Mouse (Mus musculus): Measurements from ENCODE around the gene Ssh1.

Ssh1 gene

GRCm38 (mm10) chr5:113947280-113947679, 46.4 kb downstream of the Ssh1 start:
- in situ Hi-C loops (cut with MboI; ENCODE audit: low pct_unique_long_range_greater_than_20kb in 1 of 2, low sequenced_read_pairs in 2 of 2, unreplicated experiment in 1 of 2): loop anchor here in 1 of 2 experiments (5.0 kb wide), 1 partner anchor 100 kb away; no protein-coding TSS in a partner anchor

- in situ Hi-C loops (cut with MboI; ENCODE audit: low pct_unique_long_range_greater_than_20kb in 1 of 2, low sequenced_read_pairs in 2 of 2, unreplicated experiment in 1 of 2): loop anchor here in 1 of 2 experiments (5.0 kb wide), 1 partner anchor 102 kb away; no protein-coding TSS in a partner anchor
Measured at GRCm38 (mm10) chr5:113945126-113945525, 48.6 kb downstream of the Ssh1 start.

GRCm38 (mm10) chr5:113943328-113943727, 50.4 kb downstream of the Ssh1 start:
- in situ Hi-C loops (cut with MboI; ENCODE audit: low pct_unique_long_range_greater_than_20kb in 1 of 2, low sequenced_read_pairs in 2 of 2, unreplicated experiment in 1 of 2): no loop called here

GRCm38 (mm10) chr5:113942580-113942979, 51.1 kb downstream of the Ssh1 start:
- in situ Hi-C loops (cut with MboI; ENCODE audit: low pct_unique_long_range_greater_than_20kb in 1 of 2, low sequenced_read_pairs in 2 of 2, unreplicated experiment in 1 of 2): no loop called here

GRCm38 (mm10) chr5:113939263-113939900, 54.3 kb downstream of the Ssh1 start:
- in situ Hi-C loops (cut with MboI; ENCODE audit: low pct_unique_long_range_greater_than_20kb in 1 of 2, low sequenced_read_pairs in 2 of 2, unreplicated experiment in 1 of 2): no loop called here

GRCm38 (mm10) chr5:113937650-113938049, 56.0 kb downstream of the Ssh1 start:
- in situ Hi-C loops (cut with MboI; ENCODE audit: low pct_unique_long_range_greater_than_20kb in 1 of 2, low sequenced_read_pairs in 2 of 2, unreplicated experiment in 1 of 2): no loop called here

GRCm38 (mm10) chr5:113933889-113934288, 59.8 kb downstream of the Ssh1 start:
- in situ Hi-C loops (cut with MboI; ENCODE audit: low pct_unique_long_range_greater_than_20kb in 1 of 2, low sequenced_read_pairs in 2 of 2, unreplicated experiment in 1 of 2): loop anchor here in 1 of 2 experiments (5.0 kb wide), 1 partner anchor 82 kb away; no protein-coding TSS in a partner anchor

- in situ Hi-C loops (cut with MboI; ENCODE audit: low pct_unique_long_range_greater_than_20kb in 1 of 2, low sequenced_read_pairs in 2 of 2, unreplicated experiment in 1 of 2): loop anchor here in 1 of 2 experiments (5.0 kb wide), 1 partner anchor 81 kb away; no protein-coding TSS in a partner anchor
Measured at GRCm38 (mm10) chr5:113933480-113933879, 60.2 kb downstream of the Ssh1 start.

GRCm38 (mm10) chr5:113932310-113932709, 61.4 kb downstream of the Ssh1 start:
- in situ Hi-C loops (cut with MboI; ENCODE audit: low pct_unique_long_range_greater_than_20kb in 1 of 2, low sequenced_read_pairs in 2 of 2, unreplicated experiment in 1 of 2): loop anchor here in 1 of 2 experiments (5.0 kb wide), 1 partner anchor 80 kb away; no protein-coding TSS in a partner anchor

- in situ Hi-C loops (cut with MboI; ENCODE audit: low pct_unique_long_range_greater_than_20kb in 1 of 2, low sequenced_read_pairs in 2 of 2, unreplicated experiment in 1 of 2): loop anchor here in 1 of 2 experiments (5.0 kb wide), 1 partner anchor 79 kb away; no protein-coding TSS in a partner anchor
Measured at GRCm38 (mm10) chr5:113930648-113931609, 62.8 kb downstream of the Ssh1 start.

GRCm38 (mm10) chr5:113929950-113930647, 63.6 kb downstream of the Ssh1 start:
- in situ Hi-C loops (cut with MboI; ENCODE audit: low pct_unique_long_range_greater_than_20kb in 1 of 2, low sequenced_read_pairs in 2 of 2, unreplicated experiment in 1 of 2): loop anchor here in 1 of 2 experiments (5.0 kb wide), 1 partner anchor 78 kb away; no protein-coding TSS in a partner anchor

GRCm38 (mm10) chr5:113929526-113929925, 64.2 kb downstream of the Ssh1 start:
- in situ Hi-C loops (cut with MboI; ENCODE audit: low pct_unique_long_range_greater_than_20kb in 1 of 2, low sequenced_read_pairs in 2 of 2, unreplicated experiment in 1 of 2): no loop called here

GRCm38 (mm10) chr5:113924608-113925007, 69.1 kb downstream of the Ssh1 start:
- in situ Hi-C loops (cut with MboI; ENCODE audit: low pct_unique_long_range_greater_than_20kb in 1 of 2, low sequenced_read_pairs in 2 of 2, unreplicated experiment in 1 of 2): no loop called here

GRCm38 (mm10) chr5:113921310-113922166, 72.2 kb downstream of the Ssh1 start:
- in situ Hi-C loops (cut with MboI; ENCODE audit: low pct_unique_long_range_greater_than_20kb in 1 of 2, low sequenced_read_pairs in 2 of 2, unreplicated experiment in 1 of 2): no loop called here

GRCm38 (mm10) chr5:113919060-113919459, 74.6 kb downstream of the Ssh1 start:
- in situ Hi-C loops (cut with MboI; ENCODE audit: low pct_unique_long_range_greater_than_20kb in 1 of 2, low sequenced_read_pairs in 2 of 2, unreplicated experiment in 1 of 2): no loop called here

- in situ Hi-C loops (cut with MboI; ENCODE audit: low pct_unique_long_range_greater_than_20kb in 1 of 2, low sequenced_read_pairs in 2 of 2, unreplicated experiment in 1 of 2): no loop called here
Measured at GRCm38 (mm10) chr5:113918654-113919053, 75.0 kb downstream of the Ssh1 start.

GRCm38 (mm10) chr5:113910705-113911104, 83.0 kb downstream of the Ssh1 start:
- in situ Hi-C loops (cut with MboI; ENCODE audit: low pct_unique_long_range_greater_than_20kb in 1 of 2, low sequenced_read_pairs in 2 of 2, unreplicated experiment in 1 of 2): no loop called here
